Mouse (Mus musculus): ENCODE results near the gene Thpo. TPM values are rescaled to one million over a fixed set of nuclear protein-coding genes. Genes with fewer than 3 reads are reported as not detected.

Gene Thpo
- polyA plus RNA-seq, 1 experiment from 2014 or later = 0.54 TPM

GRCm38 (mm10) chr16:20695622-20696323 is 38.5 kb downstream of the Thpo start:
- peak overlapping the region; percentile 65 for H3K9ac ChIP-seq (ENCODE audit: low read depth, low read length)
- H3K4me1 ChIP-seq (ENCODE audit: control insufficient read depth, insufficient read depth, low read length) = peaks cover 15% of the 10 kb centered on the region
- peaks cover 26% of the 10 kb centered on the region for H3K36me3 ChIP-seq (ENCODE audit: control insufficient read depth, insufficient read depth, low read length)
- H3K4me2 ChIP-seq (ENCODE audit: low read depth, low read length) = peak overlapping the region; percentile 74
- H3K27me3 ChIP-seq (replicated peaks; ENCODE audit: control insufficient read depth, insufficient read depth, low read length) = no peaks in the 10 kb centered on the region
- 2% methylated on average over 36 of the region's 46 CpGs for WGBS
- ATAC-seq (ENCODE audit: low read depth) (peak; percentile 77), DNase-seq (ENCODE audit: low spot score) (peak; percentile 95)
- H3K27ac ChIP-seq (replicated peaks; ENCODE audit: low read depth, low read length) = peak overlapping the region; percentile 63
- H3K9me3 ChIP-seq (ENCODE audit: control insufficient read depth, low read length) = no peaks in the 10 kb centered on the region
- H3K4me3 ChIP-seq (ENCODE audit: low read depth, low read length) = peak overlapping the region; percentile 37

- Histone ChIP-seq H3K27ac (replicated peaks; ENCODE audit: low read depth, low read length) (peak overlapping the region; percentile 63; the same call in 1 of the 2 replicates), H3K36me3 (ENCODE audit: control insufficient read depth, insufficient read depth, low read length) (peaks cover 34% of the 10 kb centered on the region), H3K9ac (ENCODE audit: low read depth, low read length) (no peak overlapping the region), H3K4me1 (ENCODE audit: control insufficient read depth, insufficient read depth, low read length) (peaks cover 15% of the 10 kb centered on the region), H3K4me3 (ENCODE audit: low read depth, low read length) (peak overlapping the region; percentile 37; the same call in 1 of the 2 replicates), H3K27me3 (replicated peaks; ENCODE audit: control insufficient read depth, insufficient read depth, low read length) (no peaks in the 10 kb centered on the region), H3K4me2 (ENCODE audit: low read depth, low read length) (peak overlapping the region; percentile 74; the same call in 1 of the 2 replicates), H3K9me3 (ENCODE audit: control insufficient read depth, low read length) (no peaks in the 10 kb centered on the region)
- no peak for ATAC-seq (ENCODE audit: low read depth)
- 71% methylated on average over 8 of the region's 8 CpGs for WGBS
- DNase-seq (ENCODE audit: low spot score) = peak; percentile 59
Observed at GRCm38 (mm10) chr16:20694781-20695180, 39.5 kb downstream of the Thpo start.

- under 1% methylated on average over 30 of the region's 37 CpGs for WGBS
- H3K36me3 ChIP-seq (ENCODE audit: control insufficient read depth, insufficient read depth, low read length) = peaks cover 43% of the 10 kb centered on the region
Observed at GRCm38 (mm10) chr16:20693111-20693701, 41.1 kb downstream of the Thpo start, which contains the start of gene Fam131a. TSS of gene Fam131a (plus strand) at chr16:20693241.

GRCm38 (mm10) chr16:20692241-20692965 is 41.9 kb downstream of the Thpo start:
- Histone ChIP-seq H3K27ac (replicated peaks; ENCODE audit: low read depth, low read length) (peak overlapping the region; percentile 92), H3K4me3 (ENCODE audit: low read depth, low read length) (peak overlapping the region; percentile 63), H3K4me1 (ENCODE audit: control insufficient read depth, insufficient read depth, low read length) (peaks cover 15% of the 10 kb centered on the region), H3K9ac (ENCODE audit: low read depth, low read length) (peak overlapping the region; percentile 79; the same call in 1 of the 2 replicates), H3K9me3 (ENCODE audit: control insufficient read depth, low read length) (no peaks in the 10 kb centered on the region), H3K36me3 (ENCODE audit: control insufficient read depth, insufficient read depth, low read length) (peaks cover 51% of the 10 kb centered on the region), H3K27me3 (replicated peaks; ENCODE audit: control insufficient read depth, insufficient read depth, low read length) (no peaks in the 10 kb centered on the region), H3K4me2 (ENCODE audit: low read depth, low read length) (peak overlapping the region; percentile 94)
- no peak for ATAC-seq (ENCODE audit: low read depth)
- 36% methylated on average over 16 of the region's 16 CpGs for WGBS
- no peak for DNase-seq (ENCODE audit: low spot score)

More at GRCm38 (mm10) chr16:20693111-20693701, 41.1 kb downstream of the Thpo start, which contains the start of gene Fam131a:
- Histone ChIP-seq H3K4me3 (ENCODE audit: low read depth, low read length) (peak within 1 kb of the TSS; percentile 63), H3K27ac (replicated peaks; ENCODE audit: low read depth, low read length) (peak within 1 kb of the TSS; percentile 92), H3K4me1 (ENCODE audit: control insufficient read depth, insufficient read depth, low read length) (peaks cover 15% of the 10 kb centered on the region), H3K9ac (ENCODE audit: low read depth, low read length) (peak within 1 kb of the TSS; percentile 79), H3K9me3 (ENCODE audit: control insufficient read depth, low read length) (no peaks in the 10 kb centered on the region), H3K27me3 (replicated peaks; ENCODE audit: control insufficient read depth, insufficient read depth, low read length) (no peaks in the 10 kb centered on the region), H3K4me2 (ENCODE audit: low read depth, low read length) (peak within 1 kb of the TSS; percentile 94)
- ATAC-seq (ENCODE audit: low read depth) (peak; percentile 94), DNase-seq (ENCODE audit: low spot score) (peak; percentile 96)

DNA sequence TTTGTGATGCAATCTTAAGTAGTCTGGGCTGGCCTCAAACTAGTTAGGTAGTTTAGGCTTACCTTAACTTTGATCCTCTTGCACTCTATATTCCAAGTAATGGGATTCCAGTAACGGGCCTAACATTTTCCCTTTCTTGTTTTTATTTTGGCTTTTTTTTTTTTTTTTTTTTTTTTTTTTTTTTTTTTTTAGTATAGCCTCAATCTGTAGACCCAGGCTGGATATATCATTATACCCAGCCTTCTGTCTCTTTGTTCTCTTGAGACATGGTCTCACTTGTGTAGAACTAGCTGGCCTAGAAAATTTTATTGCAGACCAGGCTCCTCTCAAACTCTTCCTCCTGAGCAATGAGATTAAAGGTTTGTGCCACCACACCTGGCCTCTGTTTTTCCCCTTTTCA is 42.7 kb downstream of the Thpo start:
- H3K4me3 ChIP-seq (ENCODE audit: low read depth, low read length) = no peak overlapping the region
- H3K9me3 ChIP-seq (ENCODE audit: control insufficient read depth, low read length) = no peaks in the 10 kb centered on the region
- 63% methylated on average over 1 of the region's 1 CpGs for WGBS
- no peak overlapping the region for H3K4me2 ChIP-seq (ENCODE audit: low read depth, low read length)
- no peak overlapping the region for H3K9ac ChIP-seq (ENCODE audit: low read depth, low read length)
- peaks cover 15% of the 10 kb centered on the region for H3K4me1 ChIP-seq (ENCODE audit: control insufficient read depth, insufficient read depth, low read length)
- peaks cover 58% of the 10 kb centered on the region for H3K36me3 ChIP-seq (ENCODE audit: control insufficient read depth, insufficient read depth, low read length)
- no peak for ATAC-seq (ENCODE audit: low read depth)
- no peak overlapping the region for H3K27ac ChIP-seq (replicated peaks; ENCODE audit: low read depth, low read length)
- no peaks in the 10 kb centered on the region for H3K27me3 ChIP-seq (replicated peaks; ENCODE audit: control insufficient read depth, insufficient read depth, low read length)
- no peak for DNase-seq (ENCODE audit: low spot score)

GRCm38 (mm10) chr16:20690774-20691173 is 43.5 kb downstream of the Thpo start:
- ATAC-seq (ENCODE audit: low read depth) = no peak
- H3K4me3 ChIP-seq (ENCODE audit: low read depth, low read length) = no peak overlapping the region
- no peak for DNase-seq (ENCODE audit: low spot score)
- H3K27me3 ChIP-seq (replicated peaks; ENCODE audit: control insufficient read depth, insufficient read depth, low read length) = no peaks in the 10 kb centered on the region
- H3K4me1 ChIP-seq (ENCODE audit: control insufficient read depth, insufficient read depth, low read length) = peaks cover 8% of the 10 kb centered on the region
- no peak overlapping the region for H3K4me2 ChIP-seq (ENCODE audit: low read depth, low read length)
- H3K9ac ChIP-seq (ENCODE audit: low read depth, low read length) = no peak overlapping the region
- peaks cover 67% of the 10 kb centered on the region for H3K36me3 ChIP-seq (ENCODE audit: control insufficient read depth, insufficient read depth, low read length)
- H3K9me3 ChIP-seq (ENCODE audit: control insufficient read depth, low read length) = no peaks in the 10 kb centered on the region
- WGBS = 85% methylated on average over 3 of the region's 3 CpGs
- H3K27ac ChIP-seq (replicated peaks; ENCODE audit: low read depth, low read length) = no peak overlapping the region

DNA sequence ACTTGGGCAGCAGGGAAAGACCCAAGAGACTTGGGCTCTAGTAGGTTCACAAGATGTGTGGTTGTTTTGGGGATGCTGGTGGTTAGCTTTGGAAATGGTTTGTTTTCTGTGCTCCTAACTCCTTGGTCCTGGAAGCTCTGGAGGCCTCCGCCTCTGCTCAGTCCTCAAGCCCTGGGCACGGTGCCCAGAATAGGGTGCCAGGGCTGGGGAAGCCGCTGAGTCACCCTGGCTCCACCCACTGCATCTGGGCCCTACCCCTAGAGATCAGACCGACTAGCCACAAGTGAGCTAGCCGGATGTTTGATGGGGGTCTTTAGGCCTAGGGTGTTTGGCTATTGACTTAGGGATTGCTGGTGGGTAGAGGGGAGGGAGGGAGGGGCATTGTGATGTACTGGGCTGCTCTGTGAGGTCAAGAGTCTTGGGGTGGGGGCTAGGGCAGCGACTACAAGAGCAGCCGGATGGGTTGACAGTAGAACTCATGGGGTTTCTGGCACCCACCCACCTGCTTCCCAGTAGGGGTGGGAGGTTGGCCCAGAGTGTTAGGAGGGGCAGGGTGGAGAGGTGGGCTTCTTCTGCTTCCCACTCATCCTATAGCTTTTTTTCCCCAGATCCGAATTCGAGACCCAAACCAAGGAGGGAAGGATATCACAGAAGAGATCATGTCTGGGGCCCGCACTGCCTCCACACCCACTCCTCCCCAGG is 56.2 kb downstream of the Thpo start:
- Histone ChIP-seq H3K4me1 (ENCODE audit: control insufficient read depth, insufficient read depth, low read length) (peaks cover 13% of the 10 kb centered on the region; the same call in 1 of the 2 replicates), H3K9me3 (ENCODE audit: control insufficient read depth, low read length) (no peaks in the 10 kb centered on the region), H3K4me3 (ENCODE audit: low read depth, low read length) (no peak overlapping the region), H3K27ac (replicated peaks; ENCODE audit: low read depth, low read length) (no peak overlapping the region), H3K36me3 (ENCODE audit: control insufficient read depth, insufficient read depth, low read length) (peaks cover 92% of the 10 kb centered on the region), H3K4me2 (ENCODE audit: low read depth, low read length) (no peak overlapping the region), H3K27me3 (replicated peaks; ENCODE audit: control insufficient read depth, insufficient read depth, low read length) (no peaks in the 10 kb centered on the region), H3K9ac (ENCODE audit: low read depth, low read length) (no peak overlapping the region)
- ATAC-seq (ENCODE audit: low read depth) (no peak; the same call in 1 of the 2 replicates), DNase-seq (ENCODE audit: low spot score) (peak; percentile 61)
- 90% methylated on average over 10 of the region's 10 CpGs for WGBS

GRCm38 (mm10) chr16:20677380-20677779 is 56.9 kb downstream of the Thpo start:
- Histone ChIP-seq H3K4me3 (ENCODE audit: low read depth, low read length) (no peak overlapping the region), H3K9ac (ENCODE audit: low read depth, low read length) (no peak overlapping the region), H3K4me1 (ENCODE audit: control insufficient read depth, insufficient read depth, low read length) (peaks cover 13% of the 10 kb centered on the region; the same call in 1 of the 2 replicates), H3K36me3 (ENCODE audit: control insufficient read depth, insufficient read depth, low read length) (peaks cover 85% of the 10 kb centered on the region), H3K27me3 (replicated peaks; ENCODE audit: control insufficient read depth, insufficient read depth, low read length) (no peaks in the 10 kb centered on the region), H3K9me3 (ENCODE audit: control insufficient read depth, low read length) (no peaks in the 10 kb centered on the region), H3K27ac (replicated peaks; ENCODE audit: low read depth, low read length) (no peak overlapping the region), H3K4me2 (ENCODE audit: low read depth, low read length) (no peak overlapping the region)
- 83% methylated on average over 5 of the region's 5 CpGs for WGBS
- ATAC-seq (ENCODE audit: low read depth) = no peak
- DNase-seq (ENCODE audit: low spot score) = no peak

All from embryonic facial prominence, embryonic 14.5 days (tissue).